Mouse (Mus musculus) gastrocnemius, postnatal 25 days (tissue): ENCODE measurements around the gene Chadl. TPM values are rescaled to one million over a fixed set of nuclear protein-coding genes. Genes with fewer than 3 reads are reported as not detected.
A peak's percentile ranks its signal among the peaks of the same experiment; 100 is the strongest.
"Not testable (repeated sequence)": the region's sequence is repeated elsewhere in the genome, so short reads cannot be mapped to it uniquely, and the experiment has no call there.

ENCODE experiments used
- DNase-seq: peaks from one replicate; pipeline ENCODE4 v3.0.0; 2022
- long read RNA-seq, 2 experiments: library from polyadenylated mRNA; stranded (forward); transcript quantifications; one replicate each; pipeline ENCODE4 v2.0.0; 2021
- total RNA-seq, 2 experiments: library from RNA; stranded (reverse); gene quantifications; 1 replicate in 1 of 2; 2 replicates in 1 of 2; pipeline ENCODE4 v1.2.3; 2021

The Chadl gene
- 1 to 10 TPM in 1 of 2 experiments, under 1 TPM in 1; 0.70 to 1.2 TPM for total RNA-seq
- long read RNA-seq, experiment 1, partial matches to known transcripts: 2 of 5 reads
- long read RNA-seq, experiment 1, other reads (novel, unspliced or antisense): 1 of 5 reads
- long read RNA-seq, experiment 2, partial matches to known transcripts: 1 of 2 reads
- long read RNA-seq, experiment 2, other reads (novel, unspliced or antisense): 0 of 2 reads

- no peak for DNase-seq
Observed at GRCm38 (mm10) chr15:81697175-81697574, at the start of gene Chadl. Chadl (minus strand) TSS chr15:81697287.

DNA sequence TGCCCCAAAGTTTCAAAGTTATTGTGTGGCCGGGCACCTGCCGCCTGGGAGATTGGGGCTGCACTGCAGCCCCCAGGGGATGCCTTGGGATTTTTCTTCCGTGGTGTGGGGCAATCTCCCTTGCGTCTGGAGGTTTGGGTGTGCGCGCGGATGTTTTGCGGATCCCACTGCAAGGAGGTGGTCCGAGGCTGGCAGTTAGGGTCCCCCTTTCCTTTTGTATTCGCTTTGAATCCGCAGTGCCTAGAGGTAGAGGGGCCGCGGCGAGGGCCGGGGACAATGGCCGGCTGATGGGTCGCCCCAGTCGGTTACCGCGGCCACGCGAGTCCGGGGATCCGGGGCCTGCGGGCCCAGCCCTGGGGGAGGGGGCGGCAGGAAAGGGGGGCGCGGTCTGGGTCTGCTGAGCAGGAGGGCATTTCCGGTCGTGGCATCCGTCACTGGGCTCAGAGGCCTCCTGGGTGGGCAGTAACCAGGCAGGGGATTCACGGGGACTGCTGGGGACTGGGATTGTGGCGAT is 48.6 kb upstream of the Chadl start:
- peak; percentile 52 for DNase-seq

DNA sequence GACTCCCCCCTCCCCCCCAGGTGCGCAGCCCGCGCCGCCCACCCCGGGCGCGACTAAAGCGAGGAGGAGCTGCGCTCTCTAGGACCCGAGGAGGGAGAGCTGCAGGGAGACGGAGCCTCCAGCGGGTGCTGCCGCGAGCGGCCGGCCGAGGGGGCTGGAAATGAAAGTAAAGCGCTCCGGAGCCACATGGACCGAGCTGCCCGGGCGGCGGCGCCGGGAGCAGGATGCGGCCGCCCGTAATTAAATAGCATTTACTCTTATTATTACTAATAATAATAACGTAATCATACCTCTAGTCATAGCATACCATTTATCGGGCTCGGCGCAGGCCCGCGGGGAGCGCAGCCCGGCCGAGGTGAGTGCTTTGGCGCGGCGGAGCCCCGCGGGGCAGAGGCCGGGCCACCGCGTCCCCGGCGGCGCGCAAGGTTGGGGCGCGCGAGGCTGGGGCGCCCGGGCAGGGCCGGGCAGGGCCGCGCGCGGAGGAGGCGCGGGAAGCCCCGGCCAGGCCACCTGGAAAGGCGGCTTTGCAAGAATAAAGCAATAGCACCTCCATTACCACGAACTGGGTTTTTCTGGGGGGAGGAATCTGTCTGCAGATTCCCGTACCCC is 48.0 kb upstream of the Chadl start, which contains the start of the genes Zc3h7b and Rangap1:
Gene Zc3h7b (plus strand): TSS at position 66 of the 609 bp plus-strand sequence.
Gene Rangap1 (minus strand): TSS at position 539 of the 609 bp plus-strand sequence.
- peak; percentile 78 for DNase-seq

GRCm38 (mm10) chr15:81742368-81742767 is 45.3 kb upstream of the Chadl start:
- not testable (repeated sequence) for DNase-seq

DNA sequence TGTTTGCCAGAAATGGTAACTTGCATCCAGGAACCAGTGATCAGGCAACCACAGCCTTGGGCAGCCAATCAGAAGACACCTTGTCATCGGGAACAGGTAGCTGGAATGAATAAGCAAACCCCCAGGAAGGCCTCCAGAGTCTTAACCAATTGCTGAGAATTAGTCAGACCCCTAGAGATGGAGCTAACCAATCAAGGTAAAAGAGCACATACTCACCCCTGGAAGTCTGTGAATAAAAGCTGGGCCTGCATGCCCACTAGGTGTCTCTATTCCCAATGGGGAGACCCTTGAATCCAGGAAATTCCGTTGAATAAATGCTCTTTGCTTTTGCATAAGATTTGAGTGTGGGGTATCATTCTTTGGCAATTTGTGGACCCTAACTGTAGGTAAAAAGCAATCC is 42.8 kb upstream of the Chadl start:
- DNase-seq: no peak

DNA sequence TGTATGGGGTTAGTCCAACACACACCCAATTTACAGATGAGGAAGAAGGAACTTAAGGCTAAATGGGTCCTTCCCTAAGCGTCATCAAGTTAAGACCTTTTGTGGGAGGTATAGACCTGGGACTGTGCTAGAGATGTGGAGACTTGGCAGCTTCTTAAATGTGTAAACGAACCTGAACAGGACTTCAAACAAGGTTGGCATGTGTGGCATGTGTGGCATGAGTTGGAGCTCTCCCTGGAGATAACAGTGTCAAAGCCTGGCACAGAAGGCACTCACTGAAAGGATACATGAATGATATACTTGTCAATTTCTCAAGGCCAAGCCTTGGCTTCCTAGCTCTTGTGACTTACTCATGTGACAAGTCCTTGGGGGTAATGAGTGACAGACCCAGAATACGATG is 42.2 kb upstream of the Chadl start:
- DNase-seq: no peak

GRCm38 (mm10) chr15:81735075-81735474 is 38.0 kb upstream of the Chadl start:
- no peak for DNase-seq

DNA sequence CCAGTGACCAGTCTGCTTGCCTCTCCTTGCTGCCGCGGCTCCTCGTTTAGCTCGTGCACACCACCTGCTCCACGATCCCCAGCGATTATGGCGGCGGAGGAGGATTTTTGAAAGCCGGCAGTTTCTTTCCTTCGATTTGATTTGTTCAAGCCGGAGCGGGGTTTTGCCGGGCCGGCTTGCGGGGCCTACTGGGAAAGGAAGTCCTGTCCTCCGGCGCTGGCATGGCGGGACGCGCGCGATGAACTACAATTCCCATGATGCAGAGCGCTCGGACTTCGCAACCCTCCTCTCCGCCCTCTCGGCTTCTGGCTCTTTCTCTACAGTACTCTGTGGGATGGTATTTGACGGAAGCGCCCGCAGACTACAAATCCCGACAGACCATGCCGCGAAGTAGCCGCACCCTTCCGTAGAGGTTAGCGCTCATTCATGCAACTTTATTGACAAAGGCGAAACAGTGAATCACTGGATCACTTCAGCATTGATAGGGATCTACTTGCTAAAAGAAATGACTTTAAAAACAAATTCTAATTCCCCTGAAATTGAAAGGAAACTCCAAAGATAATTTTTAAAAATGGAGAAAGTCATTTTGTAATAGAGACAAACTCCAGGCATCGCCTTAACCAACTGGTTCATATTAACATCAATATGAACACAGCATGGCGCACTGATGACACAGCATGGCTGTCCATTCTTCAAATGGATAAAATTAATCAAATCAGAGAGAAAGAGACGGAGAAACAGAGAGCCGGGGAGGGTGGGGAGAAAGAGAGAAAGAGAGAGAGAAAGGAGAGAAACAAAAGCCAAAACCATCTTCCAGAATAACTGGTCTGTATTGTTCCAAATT is 32.9 kb upstream of the Chadl start:
- peak; percentile 99 for DNase-seq

DNA sequence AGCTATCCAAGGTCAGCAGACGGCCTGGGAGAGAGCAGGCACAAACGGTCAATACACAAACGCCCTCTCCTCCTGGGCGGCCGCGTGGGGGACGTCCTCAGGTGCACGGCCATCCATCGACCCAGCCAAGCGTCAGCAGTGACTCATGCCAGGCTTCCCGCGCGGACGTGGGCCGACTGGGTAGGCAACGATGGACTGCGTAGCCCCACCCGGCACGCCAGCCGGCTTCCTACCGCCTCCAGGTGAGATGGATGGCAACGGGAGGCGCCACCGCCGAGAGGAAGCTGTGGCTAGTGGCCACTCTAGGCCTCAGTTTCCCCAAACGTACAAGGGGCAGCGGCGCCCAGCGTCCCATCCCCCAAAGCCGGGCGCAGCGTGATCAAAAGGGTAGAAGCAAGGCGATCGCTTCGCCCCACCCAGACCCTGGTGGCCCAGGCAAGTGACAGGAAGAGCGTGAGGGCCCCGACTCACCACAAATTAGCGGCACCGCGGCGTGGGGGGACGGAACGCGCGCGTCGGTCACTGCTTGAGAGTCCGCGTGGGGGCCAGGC is 32.2 kb upstream of the Chadl start:
- DNase-seq: no peak

DNA sequence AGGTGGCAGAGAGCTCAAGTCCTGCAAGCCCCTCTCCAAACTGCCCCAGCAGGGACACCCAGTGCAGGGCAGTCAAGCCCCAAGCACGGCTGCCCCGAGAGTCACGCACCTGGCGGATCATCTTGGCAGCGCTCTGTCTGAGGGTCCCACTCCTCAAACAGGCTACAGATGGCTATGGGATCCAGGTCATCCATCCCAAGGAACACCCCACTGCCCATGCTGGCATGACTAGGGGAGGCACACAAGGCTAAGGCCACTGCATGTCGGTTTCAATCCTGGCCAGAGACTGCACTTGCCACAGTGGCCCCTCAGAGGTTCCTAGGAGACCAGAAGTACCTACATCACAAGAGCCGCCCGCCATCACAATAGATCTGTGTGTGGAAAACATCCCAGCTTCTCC is 28.9 kb upstream of the Chadl start:
- no peak for DNase-seq

DNA sequence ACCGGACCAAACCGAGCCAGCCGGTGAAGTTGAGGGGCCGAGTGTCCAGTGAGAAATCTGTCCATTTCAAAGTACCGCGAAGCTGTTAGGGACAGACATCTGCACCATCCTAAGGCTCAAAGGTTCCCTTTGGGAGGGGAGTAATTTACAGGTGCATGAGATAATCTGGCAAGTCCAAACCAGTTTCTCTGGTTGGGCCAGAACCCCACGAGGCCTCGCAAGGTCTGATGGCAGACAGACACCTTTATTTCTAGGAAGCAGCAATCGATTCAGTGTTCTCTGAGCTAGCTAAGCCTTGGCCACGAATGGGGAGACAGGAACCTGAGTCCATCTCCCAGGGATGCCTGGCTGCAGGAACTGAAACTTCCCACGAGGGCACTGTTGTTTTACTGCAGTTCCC is 26.6 kb upstream of the Chadl start:
- no peak for DNase-seq

GRCm38 (mm10) chr15:81722361-81722760 is 25.3 kb upstream of the Chadl start:
- no peak for DNase-seq

- no peak for DNase-seq
Observed at GRCm38 (mm10) chr15:81719139-81719531, 22.0 kb upstream of the Chadl start.

- no peak for DNase-seq
Observed at GRCm38 (mm10) chr15:81718336-81719138, 21.4 kb upstream of the Chadl start.

DNA sequence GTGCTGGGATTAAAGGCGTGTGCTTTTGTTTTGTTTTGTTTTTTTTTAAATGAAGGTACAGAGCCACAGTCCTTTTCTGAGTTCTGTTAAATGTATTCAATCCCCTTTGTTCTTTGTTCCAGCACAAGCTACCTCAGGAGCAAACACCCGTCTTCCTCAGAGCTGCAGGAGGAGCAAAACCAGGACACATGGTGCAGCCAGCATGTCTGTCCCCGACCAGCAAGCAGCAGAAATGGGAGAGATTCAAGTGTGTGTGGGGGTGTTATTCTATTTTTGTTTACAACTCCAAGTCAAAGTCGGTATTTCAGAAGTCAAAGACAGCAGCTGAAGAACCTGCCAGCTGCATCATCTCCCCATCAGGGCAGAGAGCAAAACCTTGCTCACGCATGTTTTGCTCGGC is 16.7 kb upstream of the Chadl start:
- DNase-seq: no peak

DNA sequence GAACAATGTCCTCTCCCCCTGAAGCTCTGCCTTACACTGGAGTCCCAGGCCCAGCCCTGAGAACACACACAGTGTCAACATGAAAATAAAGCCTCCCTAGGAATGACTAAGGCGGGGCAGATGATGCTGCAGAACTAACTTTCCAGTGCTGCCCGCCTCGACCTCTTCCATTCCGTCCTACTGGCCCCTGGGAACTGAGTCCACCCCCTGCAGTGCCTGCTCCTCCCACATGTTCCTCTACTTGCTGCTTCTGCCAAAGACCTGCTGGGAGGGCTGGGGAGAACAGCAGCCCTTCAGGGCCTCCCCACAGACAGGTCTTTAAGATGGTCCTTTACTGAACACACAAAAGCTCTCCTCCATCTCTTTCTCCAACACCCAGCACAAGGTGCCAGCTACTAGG is 13.7 kb upstream of the Chadl start:
- no peak for DNase-seq

- DNase-seq: peak; percentile 31
Observed at GRCm38 (mm10) chr15:81709686-81710085, 12.6 kb upstream of the Chadl start.

- DNase-seq: no peak
Observed at GRCm38 (mm10) chr15:81708991-81709390, 11.9 kb upstream of the Chadl start.

DNA sequence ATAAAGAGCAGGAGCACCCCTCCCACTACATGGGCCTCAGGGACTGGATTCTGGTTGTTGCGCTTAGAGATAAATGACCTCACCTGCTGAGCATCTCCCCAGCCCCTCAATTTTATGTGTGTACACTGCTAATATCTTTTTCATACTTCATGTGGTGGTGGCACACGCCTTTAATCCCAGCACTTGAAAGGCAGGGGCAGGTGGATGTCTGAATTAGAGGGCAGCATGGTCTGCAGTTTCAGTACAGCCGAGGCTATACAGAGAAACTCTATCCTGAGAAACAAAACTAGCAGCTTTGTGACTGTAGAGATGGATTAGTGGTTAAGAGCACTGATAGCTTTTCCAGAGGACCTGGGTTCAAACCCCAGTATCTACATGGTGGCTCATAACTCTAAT is 6.0 kb upstream of the Chadl start:
- no peak for DNase-seq

- DNase-seq: no peak
Observed at GRCm38 (mm10) chr15:81702306-81703093, 5.4 kb upstream of the Chadl start.

DNA sequence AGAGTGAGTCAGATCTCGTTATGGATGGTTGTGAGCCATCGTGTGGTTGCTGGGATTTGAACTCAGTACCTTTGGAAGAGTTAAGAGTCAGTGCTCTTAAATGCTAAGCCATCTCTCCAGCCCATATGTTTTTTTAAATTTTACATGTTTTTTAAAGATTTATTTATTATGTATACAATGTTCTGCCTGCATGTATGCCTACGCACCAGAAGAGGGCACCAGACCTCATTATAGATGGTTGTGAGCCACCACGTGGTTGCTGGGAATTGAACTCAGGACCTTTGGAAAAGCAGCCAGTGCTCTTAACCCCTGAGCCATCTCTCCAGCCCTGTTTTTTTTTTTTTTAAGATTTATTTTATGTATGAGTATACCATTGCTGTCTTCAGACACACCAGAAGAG is 4.3 kb upstream of the Chadl start:
- DNase-seq: not testable (repeated sequence)
